In genomic region chr7:134899462-134899861, GRCm38 (mm10) we compare ENCODE assay signal across 21 mouse cellular contexts. TPM values are rescaled to one million over a fixed set of nuclear protein-coding genes. Genes with fewer than 3 reads are reported as not detected.
A peak's percentile ranks its signal among the peaks of the same experiment; 100 is the strongest.
DNase-seq lines count a peak whose midpoint lies in the region; ATAC-seq and TF ChIP-seq lines count a peak whose summit lies in the region.
"Had no signal": no experiment of that assay in that cellular context is flagged by ENCODE, and none has a peak within 500 bp of the region (broad histone marks: within the 10 kb centered on the region; RNA-seq: fewer than 3 reads in every experiment).

No protein-coding gene starts in this region.

- H3K9ac ChIP-seq in kidney, embryonic 15.5 days: no peak overlapping the region
- no peak overlapping the region for H3K9ac ChIP-seq in kidney, postnatal 0 days (ENCODE audit: low read depth, low read length)
- H3K9ac ChIP-seq: embryonic facial prominence, embryonic 13.5 days; embryonic facial prominence, embryonic 15.5 days; forebrain, embryonic 12.5 days had no signal

- H3K27me3 ChIP-seq in kidney, embryonic 15.5 days: no peaks in the 10 kb centered on the region
- no peaks in the 10 kb centered on the region for H3K27me3 ChIP-seq in kidney, postnatal 0 days (ENCODE audit: insufficient read depth, low read length)
- no peaks in the 10 kb centered on the region for H3K27me3 ChIP-seq in kidney, adult 2 months (replicated peaks; ENCODE audit: control insufficient read depth, insufficient read depth, low read length)
- H3K27me3 ChIP-seq: embryonic facial prominence, embryonic 13.5 days; embryonic facial prominence, embryonic 15.5 days; forebrain, embryonic 12.5 days had no signal

- no peak overlapping the region for H3K4me2 ChIP-seq in kidney, embryonic 15.5 days
- no peak overlapping the region for H3K4me2 ChIP-seq in kidney, postnatal 0 days (ENCODE audit: low read length)
- H3K4me2 ChIP-seq: embryonic facial prominence, embryonic 13.5 days; embryonic facial prominence, embryonic 15.5 days; forebrain, embryonic 12.5 days had no signal

- H3K27ac ChIP-seq in kidney, embryonic 15.5 days: peak overlapping the region; percentile 32; the same call in 1 of the 2 replicates
- no peak overlapping the region for H3K27ac ChIP-seq in kidney, postnatal 0 days
- no peak overlapping the region for H3K27ac ChIP-seq in kidney, adult 2 months (ENCODE audit: insufficient read depth, low read depth, low read length)
- H3K27ac ChIP-seq: embryonic facial prominence, embryonic 13.5 days; embryonic facial prominence, embryonic 15.5 days; forebrain, embryonic 10.5 days; forebrain, embryonic 12.5 days had no signal

- no peaks in the 10 kb centered on the region for H3K9me3 ChIP-seq in kidney, embryonic 15.5 days (replicated peaks)
- H3K9me3 ChIP-seq in kidney, postnatal 0 days (replicated peaks; ENCODE audit: low read length): no peaks in the 10 kb centered on the region
- H3K9me3 ChIP-seq: embryonic facial prominence, embryonic 13.5 days; embryonic facial prominence, embryonic 15.5 days; forebrain, embryonic 10.5 days; forebrain, embryonic 12.5 days had no signal

- no peak for DNase-seq in kidney, postnatal 14 days
- DNase-seq in kidney, postnatal 0 days (ENCODE audit: low spot score): peak; percentile 85
- no peak for DNase-seq in kidney, adult 2 months
- DNase-seq: adrenal gland, adult 2 months; adrenal gland, postnatal 10 days; adrenal gland, postnatal 25 days; cerebellum, adult 11 months; cerebellum, adult 18-20 months; cerebellum, adult 8-10 months; cerebellum, adult 9-11 months; cerebellum, postnatal 14 days; cerebellum, postnatal 36 days; embryo, embryonic 11 days had no signal

- H3K36me3 ChIP-seq in kidney, embryonic 15.5 days: peaks cover 7% of the 10 kb centered on the region; the same call in 1 of the 2 replicates
- H3K36me3 ChIP-seq in kidney, postnatal 0 days (ENCODE audit: insufficient read depth, low read length): no peaks in the 10 kb centered on the region
- no peaks in the 10 kb centered on the region for H3K36me3 ChIP-seq in kidney, adult 2 months (ENCODE audit: control insufficient read depth, insufficient read depth, low read length)
- H3K36me3 ChIP-seq: forebrain, embryonic 12.5 days had no signal

- H3K4me3 ChIP-seq in kidney, embryonic 15.5 days (replicated peaks): no peak overlapping the region
- H3K4me3 ChIP-seq in kidney, postnatal 0 days (replicated peaks; ENCODE audit: low read depth, low read length): no peak overlapping the region
- no peak overlapping the region for H3K4me3 ChIP-seq in kidney, adult 2 months (ENCODE audit: insufficient read depth, low read depth, low read length)
- H3K4me3 ChIP-seq: embryonic facial prominence, embryonic 13.5 days; embryonic facial prominence, embryonic 15.5 days; erythroblast, embryonic 14.5 days; forebrain, embryonic 10.5 days; forebrain, embryonic 12.5 days had no signal

- TF ChIP-seq POLR2A in kidney, adult 2 months (IDR thresholded peaks at IDR 0.05; ENCODE audit: low read depth, low read length): no peak

- no peak; the same call in 1 of the 2 replicates for ATAC-seq in kidney, embryonic 15.5 days (replicated peaks; ENCODE audit: low FRiP score)
- ATAC-seq in kidney, postnatal 0 days (replicated peaks; ENCODE audit: low FRiP score, low read depth): no peak
- ATAC-seq: forebrain, embryonic 14.5 days; forebrain, embryonic 16.5 days had no signal

- H3K4me1 ChIP-seq in kidney, embryonic 15.5 days: peaks cover 5% of the 10 kb centered on the region; the same call in 1 of the 2 replicates
- H3K4me1 ChIP-seq in kidney, postnatal 0 days (replicated peaks; ENCODE audit: insufficient read depth, low read length): no peaks in the 10 kb centered on the region
- peaks cover 3% of the 10 kb centered on the region; the same call in 1 of the 2 replicates for H3K4me1 ChIP-seq in kidney, adult 2 months (ENCODE audit: control insufficient read depth, insufficient read depth, low read length)
- H3K4me1 ChIP-seq: embryonic facial prominence, embryonic 13.5 days; embryonic facial prominence, embryonic 15.5 days; forebrain, embryonic 10.5 days; forebrain, embryonic 12.5 days had no signal

- 42% methylated on average over 2 of the region's 2 CpGs for WGBS in kidney, embryonic 15.5 days
- WGBS in kidney, postnatal 0 days: 53% methylated on average over 2 of the region's 2 CpGs
- 72% methylated on average over 2 of the region's 2 CpGs for WGBS in kidney, adult 2 months

- TF ChIP-seq CTCF in kidney, postnatal 0 days (IDR thresholded peaks at IDR 0.05; ENCODE audit: low read depth): no peak
- TF ChIP-seq CTCF in kidney, adult 2 months (conservative IDR thresholded peaks at IDR 0.05; ENCODE audit: insufficient read depth, insufficient read length, low read depth, low read length): no peak

RNA-seq across cellular contexts. Expression of gene Fam196a, which starts 38.8 kb away (rescaled TPM):
- 2.9 and 3.2 TPM in 2 replicates for polyA plus RNA-seq in kidney, embryonic 15.5 days (2015; fragmentation: Nextera tagmentation; extraction: Ambion mirVana)
- 0.92 and 1.4 TPM in 2 replicates for polyA plus RNA-seq in kidney, postnatal 0 days (2015; fragmentation: Nextera tagmentation; extraction: Ambion mirVana)
- polyA plus RNA-seq in kidney, adult 2 months (2012; rRNA removed): not detected in 2 replicates
- polyA plus RNA-seq: erythroblast, embryonic 14.5 days had no signal
